Mouse (Mus musculus): ENCODE measurements at regions not wholly inside any gene's neighbourhood (a gene's known extent, or its start where the extent isn't known, plus 50 kb on each side); places are given as distances from the start of the nearest gene placed in this dataset.

DNA sequence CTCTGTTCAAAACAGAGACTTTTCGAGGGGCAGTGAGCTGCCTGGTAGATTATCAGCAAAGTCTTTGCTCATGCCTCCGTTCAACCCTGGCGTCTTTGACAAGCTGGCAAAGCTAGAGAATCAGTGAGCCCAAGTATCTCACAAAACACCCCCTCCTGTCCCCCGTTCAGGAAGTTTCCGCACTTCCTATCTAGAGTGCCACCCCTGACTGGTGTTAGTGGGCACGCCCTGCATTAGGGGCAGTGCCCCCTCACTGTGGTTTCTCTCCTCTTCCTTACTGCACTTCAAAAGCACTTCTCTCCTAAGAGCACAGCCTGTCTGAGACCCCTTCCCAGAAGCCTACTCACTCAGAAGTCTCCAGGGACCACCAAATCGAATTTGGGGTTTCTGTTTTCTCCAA is 497.0 kb downstream of the Ccdc171 start:
- ATAC-seq = no peak
- Histone ChIP-seq H3K9ac (ENCODE audit: low read depth, low read length) (no peak overlapping the region), H3K4me3 (ENCODE audit: low read length) (no peak overlapping the region)

GRCm38 (mm10) chr4:84026144-84026543 is 500.8 kb downstream of the Ccdc171 start:
- Histone ChIP-seq H3K4me2 (ENCODE audit: low read length) (no peak overlapping the region), H3K27ac (ENCODE audit: low read depth, low read length) (no peak overlapping the region), H3K36me3 (ENCODE audit: control insufficient read depth, insufficient read depth, low read length) (no peaks in the 10 kb centered on the region), H3K9me3 (ENCODE audit: control insufficient read depth, low read length) (no peaks in the 10 kb centered on the region), H3K4me3 (ENCODE audit: low read length) (no peak overlapping the region), H3K27me3 (replicated peaks; ENCODE audit: control insufficient read depth, insufficient read depth, low read length) (no peaks in the 10 kb centered on the region), H3K9ac (ENCODE audit: low read depth, low read length) (no peak overlapping the region), H3K4me1 (ENCODE audit: control insufficient read depth, insufficient read depth, low read depth, low read length) (no peaks in the 10 kb centered on the region)
- 59% methylated on average over 8 of the region's 8 CpGs for WGBS
- no peak for ATAC-seq

More for the DNA sequence above, 497.0 kb downstream of the Ccdc171 start:
- Histone ChIP-seq H3K4me2 (ENCODE audit: low read length) (no peak overlapping the region), H3K27ac (ENCODE audit: low read depth, low read length) (no peak overlapping the region), H3K9me3 (ENCODE audit: control insufficient read depth, low read length) (no peaks in the 10 kb centered on the region), H3K36me3 (ENCODE audit: control insufficient read depth, insufficient read depth, low read length) (no peaks in the 10 kb centered on the region), H3K27me3 (replicated peaks; ENCODE audit: control insufficient read depth, insufficient read depth, low read length) (no peaks in the 10 kb centered on the region), H3K4me1 (ENCODE audit: control insufficient read depth, insufficient read depth, low read depth, low read length) (no peaks in the 10 kb centered on the region)
- WGBS = 86% methylated on average over 7 of the region's 7 CpGs

- Histone ChIP-seq H3K9ac (ENCODE audit: low read depth, low read length) (no peak overlapping the region), H3K27ac (ENCODE audit: low read depth, low read length) (no peak overlapping the region), H3K9me3 (ENCODE audit: control insufficient read depth, low read length) (no peaks in the 10 kb centered on the region), H3K4me3 (ENCODE audit: low read length) (no peak overlapping the region), H3K4me2 (ENCODE audit: low read length) (no peak overlapping the region), H3K4me1 (ENCODE audit: control insufficient read depth, insufficient read depth, low read depth, low read length) (peaks cover 3% of the 10 kb centered on the region; the same call in 1 of the 2 replicates), H3K27me3 (replicated peaks; ENCODE audit: control insufficient read depth, insufficient read depth, low read length) (no peaks in the 10 kb centered on the region), H3K36me3 (ENCODE audit: control insufficient read depth, insufficient read depth, low read length) (no peaks in the 10 kb centered on the region)
- ATAC-seq = peak; percentile 78
- 17% methylated on average over 5 of the region's 5 CpGs for WGBS
These were observed 502.8 kb downstream of the Ccdc171 start for GRCm38 (mm10) chr4:84028120-84028519.

GRCm38 (mm10) chr4:84030916-84031315 is 505.6 kb downstream of the Ccdc171 start:
- Histone ChIP-seq H3K9me3 (ENCODE audit: control insufficient read depth, low read length) (no peaks in the 10 kb centered on the region), H3K27ac (ENCODE audit: low read depth, low read length) (no peak overlapping the region), H3K4me2 (ENCODE audit: low read length) (no peak overlapping the region), H3K9ac (ENCODE audit: low read depth, low read length) (no peak overlapping the region), H3K4me3 (ENCODE audit: low read length) (no peak overlapping the region), H3K27me3 (replicated peaks; ENCODE audit: control insufficient read depth, insufficient read depth, low read length) (no peaks in the 10 kb centered on the region), H3K36me3 (ENCODE audit: control insufficient read depth, insufficient read depth, low read length) (no peaks in the 10 kb centered on the region), H3K4me1 (ENCODE audit: control insufficient read depth, insufficient read depth, low read depth, low read length) (peaks cover 3% of the 10 kb centered on the region; the same call in 1 of the 2 replicates)
- ATAC-seq = no peak
- WGBS = 90% methylated on average over 5 of the region's 5 CpGs

DNA sequence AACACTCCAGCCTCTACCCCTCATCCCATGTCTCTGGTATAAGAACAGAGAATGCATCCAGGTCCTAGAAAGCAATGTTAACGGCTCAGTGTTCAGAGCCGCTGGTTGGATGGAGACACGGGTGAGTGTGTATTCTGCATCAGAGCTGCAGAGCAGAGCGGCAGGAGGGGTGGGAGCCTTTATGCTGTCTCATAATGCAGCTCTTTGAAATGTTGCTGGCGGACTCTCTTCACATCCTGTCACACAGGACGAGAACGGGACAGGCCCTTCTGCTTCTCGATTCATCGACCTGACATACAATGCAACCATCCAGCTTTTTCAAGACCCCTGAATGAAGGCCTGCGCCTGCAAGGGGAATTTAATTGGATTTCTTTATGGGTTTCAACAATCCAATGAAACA is 507.2 kb downstream of the Ccdc171 start:
- H3K36me3 ChIP-seq (ENCODE audit: control insufficient read depth, insufficient read depth, low read length) = no peaks in the 10 kb centered on the region
- H3K27me3 ChIP-seq (replicated peaks; ENCODE audit: control insufficient read depth, insufficient read depth, low read length) = no peaks in the 10 kb centered on the region
- no peak overlapping the region for H3K4me3 ChIP-seq (ENCODE audit: low read length)
- no peak overlapping the region for H3K9ac ChIP-seq (ENCODE audit: low read depth, low read length)
- H3K27ac ChIP-seq (ENCODE audit: low read depth, low read length) = no peak overlapping the region
- peak; percentile 85 for ATAC-seq
- 14% methylated on average over 10 of the region's 10 CpGs for WGBS
- peaks cover 3% of the 10 kb centered on the region; the same call in 1 of the 2 replicates for H3K4me1 ChIP-seq (ENCODE audit: control insufficient read depth, insufficient read depth, low read depth, low read length)
- no peaks in the 10 kb centered on the region for H3K9me3 ChIP-seq (ENCODE audit: control insufficient read depth, low read length)
- H3K4me2 ChIP-seq (ENCODE audit: low read length) = 0 out of 2 replicates have a peak overlapping the region, but pooled peaks have one; percentile 16

DNA sequence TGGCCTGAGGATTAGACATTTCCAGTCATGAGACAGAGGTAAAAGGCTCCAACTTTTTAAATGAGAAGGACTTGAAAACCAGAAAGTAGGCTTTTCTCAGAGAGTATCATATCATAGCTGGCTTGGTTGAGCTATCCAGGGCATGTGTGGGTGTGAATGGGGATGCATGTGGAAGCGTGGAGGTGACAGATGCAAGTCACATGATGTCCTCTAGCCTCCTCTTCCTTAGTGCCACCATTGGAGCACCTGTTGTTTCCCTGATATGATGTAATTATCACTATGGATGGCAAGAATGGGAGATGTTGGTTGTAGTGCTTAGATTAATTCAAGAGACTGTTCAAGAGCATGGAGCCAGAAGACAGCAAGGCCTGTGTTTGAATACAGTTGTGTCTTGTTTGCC is 510.0 kb downstream of the Ccdc171 start:
- Histone ChIP-seq H3K27ac (ENCODE audit: low read depth, low read length) (no peak overlapping the region), H3K4me1 (ENCODE audit: control insufficient read depth, insufficient read depth, low read depth, low read length) (peaks cover 3% of the 10 kb centered on the region; the same call in 1 of the 2 replicates), H3K4me3 (ENCODE audit: low read length) (no peak overlapping the region), H3K9me3 (ENCODE audit: control insufficient read depth, low read length) (no peaks in the 10 kb centered on the region), H3K36me3 (ENCODE audit: control insufficient read depth, insufficient read depth, low read length) (no peaks in the 10 kb centered on the region), H3K9ac (ENCODE audit: low read depth, low read length) (no peak overlapping the region), H3K27me3 (replicated peaks; ENCODE audit: control insufficient read depth, insufficient read depth, low read length) (no peaks in the 10 kb centered on the region), H3K4me2 (ENCODE audit: low read length) (no peak overlapping the region)
- 95% methylated on average over 1 of the region's 1 CpGs for WGBS
- ATAC-seq = no peak

GRCm38 (mm10) chr4:84037535-84037934 is 512.2 kb downstream of the Ccdc171 start:
- Histone ChIP-seq H3K9me3 (ENCODE audit: control insufficient read depth, low read length) (no peaks in the 10 kb centered on the region), H3K4me2 (ENCODE audit: low read length) (no peak overlapping the region), H3K27me3 (replicated peaks; ENCODE audit: control insufficient read depth, insufficient read depth, low read length) (no peaks in the 10 kb centered on the region), H3K36me3 (ENCODE audit: control insufficient read depth, insufficient read depth, low read length) (no peaks in the 10 kb centered on the region), H3K27ac (ENCODE audit: low read depth, low read length) (no peak overlapping the region), H3K9ac (ENCODE audit: low read depth, low read length) (no peak overlapping the region), H3K4me3 (ENCODE audit: low read length) (no peak overlapping the region), H3K4me1 (ENCODE audit: control insufficient read depth, insufficient read depth, low read depth, low read length) (peaks cover 1% of the 10 kb centered on the region; the same call in 1 of the 2 replicates)
- no peak for ATAC-seq
- 71% methylated on average over 3 of the region's 3 CpGs for WGBS

GRCm38 (mm10) chr4:84050243-84050642 is 524.9 kb downstream of the Ccdc171 start:
- no peak overlapping the region for H3K4me2 ChIP-seq (ENCODE audit: low read length)
- H3K27ac ChIP-seq (ENCODE audit: low read depth, low read length) = no peak overlapping the region
- 81% methylated on average over 6 of the region's 6 CpGs for WGBS
- H3K36me3 ChIP-seq (ENCODE audit: control insufficient read depth, insufficient read depth, low read length) = no peaks in the 10 kb centered on the region
- no peak overlapping the region for H3K4me3 ChIP-seq (ENCODE audit: low read length)
- no peaks in the 10 kb centered on the region for H3K27me3 ChIP-seq (replicated peaks; ENCODE audit: control insufficient read depth, insufficient read depth, low read length)
- no peaks in the 10 kb centered on the region for H3K9me3 ChIP-seq (ENCODE audit: control insufficient read depth, low read length)
- H3K4me1 ChIP-seq (ENCODE audit: control insufficient read depth, insufficient read depth, low read depth, low read length) = no peaks in the 10 kb centered on the region
- no peak overlapping the region for H3K9ac ChIP-seq (ENCODE audit: low read depth, low read length)
- no peak for ATAC-seq

- Histone ChIP-seq H3K4me2 (ENCODE audit: low read length) (no peak overlapping the region), H3K9ac (ENCODE audit: low read depth, low read length) (no peak overlapping the region), H3K4me1 (ENCODE audit: control insufficient read depth, insufficient read depth, low read depth, low read length) (no peaks in the 10 kb centered on the region), H3K27ac (ENCODE audit: low read depth, low read length) (no peak overlapping the region), H3K9me3 (ENCODE audit: control insufficient read depth, low read length) (no peaks in the 10 kb centered on the region), H3K4me3 (ENCODE audit: low read length) (no peak overlapping the region), H3K36me3 (ENCODE audit: control insufficient read depth, insufficient read depth, low read length) (no peaks in the 10 kb centered on the region), H3K27me3 (replicated peaks; ENCODE audit: control insufficient read depth, insufficient read depth, low read length) (no peaks in the 10 kb centered on the region)
- ATAC-seq = no peak
- WGBS = 87% methylated on average over 6 of the region's 6 CpGs
These were observed 531.6 kb downstream of the Ccdc171 start for GRCm38 (mm10) chr4:84056863-84057502.
